Mouse (Mus musculus) midbrain, postnatal 0 days (tissue): ENCODE data around the gene Yeats2. TPM values are rescaled to one million over a fixed set of nuclear protein-coding genes. Genes with fewer than 3 reads are reported as not detected.
"Not testable (repeated sequence)": the region's sequence is repeated elsewhere in the genome, so short reads cannot be mapped to it uniquely, and the experiment has no call there.

ENCODE experiments used
- ATAC-seq: fragments of 200-750 bp; cut with Nextera tagmentation; 2 replicates; pipeline ENCODE4 v1.8.0; 2017; ENCODE audit warnings: moderate number of reproducible peaks, mild to moderate bottlenecking, moderate TSS enrichment, moderate library complexity; ENCODE audit not compliant: low FRiP score
- DNase-seq: peaks from one replicate; pipeline ENCODE4 v3.0.0-alpha.2; 2015; ENCODE audit warnings: low spot score
- H3K27ac ChIP-seq: fragments of 300-500 bp; sonication (generic); 2 replicates; pipeline ENCODE4 v1.5.1; 2014; ENCODE audit warnings: low read depth, mild to moderate bottlenecking, low read length, mixed read lengths
- H3K27me3 ChIP-seq: fragments of 300-500 bp; sonication (generic); 2 replicates; pipeline ENCODE4 v1.6.1; 2014; ENCODE audit warnings: low read length, control low read depth, mixed read lengths; ENCODE audit not compliant: insufficient read depth
- H3K36me3 ChIP-seq: fragments of 300-500 bp; sonication (generic); 2 replicates; pipeline ENCODE4 v1.6.1; 2014; ENCODE audit warnings: low read length, control low read depth, mixed read lengths; ENCODE audit not compliant: insufficient read depth
- H3K4me1 ChIP-seq: fragments of 300-500 bp; sonication (generic); 2 replicates; pipeline ENCODE4 v1.6.1; 2014; ENCODE audit warnings: mild to moderate bottlenecking, control low read depth, antibody characterized with exemption, low read length, mixed read lengths; ENCODE audit not compliant: insufficient read depth
- H3K4me2 ChIP-seq: fragments of 300-500 bp; sonication (generic); 2 replicates; pipeline ENCODE4 v1.6.1; 2014; ENCODE audit warnings: low read depth, mild to moderate bottlenecking, low read length, mixed read lengths; ENCODE audit not compliant: poor library complexity, severe bottlenecking
- H3K4me3 ChIP-seq: fragments of 300-500 bp; sonication (generic); 2 replicates; pipeline ENCODE4 v1.5.1; 2014; ENCODE audit warnings: low read depth, mild to moderate bottlenecking, low read length, moderate library complexity
- H3K9ac ChIP-seq: fragments of 300-500 bp; sonication (generic); replicated peaks from 2 replicates; pipeline ENCODE4 v1.6.1; 2014; ENCODE audit warnings: mild to moderate bottlenecking, low read length, moderate library complexity, mixed read lengths; ENCODE audit not compliant: poor library complexity, severe bottlenecking
- H3K9me3 ChIP-seq: fragments of 300-500 bp; sonication (generic); 2 replicates; pipeline ENCODE4 v1.6.1; 2016; ENCODE audit warnings: low read length, control low read depth
- CTCF ChIP-seq: IDR thresholded peaks from 2 replicates; pipeline ENCODE4 v1.5.1; 2016; ENCODE audit warnings: antibody characterized with exemption, mild to moderate bottlenecking
- WGBS: fragments of 180-500 bp; shearing (Covaris S2); extraction: QIAGEN DNeasy Blood & Tissue Kit; methylation state at CpG from one replicate; pipeline ENCODE4 v1.1.7; 2014; 5-methylcytosine and 5-hydroxymethylcytosine counted together
- polyA plus RNA-seq: library from polyadenylated mRNA; unstranded; fragments of >200 nt; fragmentation: Nextera tagmentation; extraction: Ambion mirVana; gene quantifications from 2 replicates; pipeline ENCODE4 v1.2.1, GENCODE M21; 2015
- total RNA-seq: library from RNA; depleted of rRNA; stranded (reverse); fragments of >200 nt; gene quantifications from 2 replicates; pipeline ENCODE4 v1.2.3, GENCODE M21; 2014

The Yeats2 gene
- total and polyA plus RNA-seq, 2 experiments from 2014 or later = 11.3 to 43.2 TPM

DNA sequence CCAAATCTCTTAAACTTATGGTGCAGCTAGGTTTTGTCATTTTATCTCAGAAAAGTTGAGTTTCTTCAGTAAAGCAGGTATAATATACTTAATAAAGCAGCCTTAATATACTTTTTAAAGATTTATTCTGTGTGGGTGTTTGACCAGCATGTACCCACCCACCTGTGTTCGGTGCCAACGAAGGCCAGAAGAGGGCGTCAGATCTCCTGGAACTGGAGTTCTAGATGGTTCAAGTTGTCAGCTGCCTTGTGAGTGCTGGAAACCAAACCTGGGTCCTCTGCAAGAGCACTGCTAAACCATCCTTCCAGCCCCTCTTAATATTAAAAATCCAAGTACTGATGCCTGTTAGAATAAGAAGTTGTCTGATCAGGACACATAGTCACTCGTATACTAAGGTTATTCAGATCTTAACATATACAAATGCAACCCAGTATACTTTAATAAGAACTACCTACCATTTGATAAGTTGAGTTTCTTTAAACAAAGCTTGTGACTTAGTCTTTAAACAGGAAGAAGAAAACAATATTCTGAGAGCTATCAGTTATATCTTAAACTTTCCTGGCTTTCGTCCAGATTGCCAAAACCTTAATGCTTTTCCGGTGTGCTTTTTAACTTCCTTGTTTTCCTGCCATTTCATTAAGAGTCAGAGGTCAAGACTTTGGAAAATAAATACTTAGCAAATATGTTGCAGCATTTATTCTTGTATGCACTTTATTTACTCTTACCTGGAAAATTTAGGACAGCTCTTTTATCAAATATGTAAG, 41.8 kb upstream of the Yeats2 start:
- H3K36me3 ChIP-seq = no peaks in the 10 kb centered on the region; the same call in 1 of the 2 replicates

DNA sequence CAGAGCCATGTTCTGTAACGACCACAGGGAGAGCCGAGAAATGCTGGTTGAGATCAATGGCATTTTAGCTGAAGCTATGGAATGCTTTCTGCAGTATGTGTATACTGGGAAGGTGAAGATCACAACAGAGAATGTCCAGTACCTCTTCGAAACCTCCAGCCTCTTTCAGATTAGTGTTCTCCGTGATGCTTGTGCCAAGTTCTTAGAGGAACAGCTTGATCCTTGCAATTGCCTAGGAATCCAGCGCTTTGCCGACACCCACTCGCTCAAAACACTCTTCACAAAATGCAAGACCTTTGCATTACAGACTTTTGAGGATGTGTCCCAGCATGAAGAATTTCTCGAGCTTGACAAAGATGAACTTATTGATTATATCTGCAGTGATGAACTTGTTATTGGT, 33.9 kb upstream of the Yeats2 start:
- no peak overlapping the region for H3K4me3 ChIP-seq
- no peaks in the 10 kb centered on the region for H3K27me3 ChIP-seq
- H3K4me1 ChIP-seq = no peaks in the 10 kb centered on the region
- DNase-seq (no peak), ATAC-seq (no peak)
- H3K27ac ChIP-seq = no peak overlapping the region
- H3K9ac ChIP-seq = no peak overlapping the region
- H3K36me3 ChIP-seq = peaks cover 33% of the 10 kb centered on the region
- TF ChIP-seq CTCF = no peak
- 93% methylated on average over 8 of the region's 8 CpGs for WGBS
- no peaks in the 10 kb centered on the region for H3K9me3 ChIP-seq
- no peak overlapping the region for H3K4me2 ChIP-seq

More for the DNA sequence above, 41.8 kb upstream of the Yeats2 start:
- ATAC-seq (no peak), DNase-seq (no peak)
- Histone ChIP-seq H3K27me3 (no peaks in the 10 kb centered on the region), H3K9me3 (no peaks in the 10 kb centered on the region), H3K4me1 (no peaks in the 10 kb centered on the region), H3K27ac (no peak overlapping the region), H3K9ac (no peak overlapping the region), H3K4me3 (peak overlapping the region; percentile 55; the same call in 1 of the 2 replicates), H3K4me2 (peak overlapping the region; percentile 66; the same call in 1 of the 2 replicates)
- WGBS = 94% methylated on average over 6 of the region's 6 CpGs
- TF ChIP-seq CTCF = peak; percentile 35

DNA sequence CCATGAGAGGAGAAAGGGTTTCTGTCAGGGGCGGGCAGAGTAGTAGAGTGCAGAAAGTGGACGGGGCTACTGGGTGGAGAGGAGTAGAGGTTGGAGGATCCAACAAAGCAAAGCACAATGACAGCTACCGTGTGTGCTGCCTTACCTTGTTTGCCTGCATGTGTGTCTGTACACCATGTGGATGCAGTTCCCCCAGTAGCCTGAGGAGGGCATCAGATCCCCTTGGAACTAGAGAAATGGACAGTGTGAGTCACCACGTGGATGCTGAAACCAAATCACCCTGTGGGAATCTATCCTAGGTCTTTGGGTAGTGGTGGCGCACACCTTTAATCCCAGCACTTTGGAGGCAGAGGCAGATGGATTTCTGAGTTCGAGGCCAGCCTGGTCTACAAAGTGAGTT, 31.9 kb upstream of the Yeats2 start:
- ATAC-seq = no peak
- WGBS = 95% methylated on average over 6 of the region's 6 CpGs

DNA sequence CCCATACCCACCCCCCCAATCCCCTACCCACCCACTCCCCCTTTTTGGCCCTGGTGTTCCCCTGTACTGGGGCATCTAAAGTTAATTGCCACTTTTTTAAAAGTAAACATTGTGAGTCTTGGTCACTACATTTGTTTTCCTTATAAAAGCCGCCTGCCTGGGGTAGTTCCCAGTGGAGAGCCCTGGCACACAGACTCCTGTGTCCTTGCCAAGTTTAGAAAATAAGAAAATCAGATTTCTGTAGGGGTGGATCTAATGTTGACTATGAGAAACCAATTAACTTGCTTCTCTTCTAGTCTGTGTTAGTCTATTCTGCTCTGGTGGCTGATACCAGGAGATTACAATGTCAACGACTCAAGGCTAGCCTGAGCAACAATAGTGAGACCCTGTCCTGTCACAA, 28.2 kb upstream of the Yeats2 start:
- WGBS = 74% methylated on average over 2 of the region's 2 CpGs
- DNase-seq = no peak
- Histone ChIP-seq H3K4me2 (no peak overlapping the region), H3K4me1 (no peaks in the 10 kb centered on the region), H3K4me3 (no peak overlapping the region), H3K9me3 (no peaks in the 10 kb centered on the region), H3K9ac (no peak overlapping the region), H3K36me3 (peaks cover 28% of the 10 kb centered on the region), H3K27ac (no peak overlapping the region), H3K27me3 (no peaks in the 10 kb centered on the region)
- TF ChIP-seq CTCF = no peak
- ATAC-seq = no peak

More for the DNA sequence above, 31.9 kb upstream of the Yeats2 start:
- peaks cover 35% of the 10 kb centered on the region for H3K36me3 ChIP-seq
- no peaks in the 10 kb centered on the region for H3K27me3 ChIP-seq
- H3K4me3 ChIP-seq = no peak overlapping the region
- no peaks in the 10 kb centered on the region for H3K9me3 ChIP-seq
- DNase-seq = no peak
- no peak overlapping the region for H3K27ac ChIP-seq
- no peak overlapping the region for H3K4me2 ChIP-seq
- TF ChIP-seq CTCF = peak; percentile 30
- H3K4me1 ChIP-seq = no peaks in the 10 kb centered on the region
- H3K9ac ChIP-seq = no peak overlapping the region

- no peak for ATAC-seq
- no peaks in the 10 kb centered on the region for H3K9me3 ChIP-seq
- no peak overlapping the region for H3K4me3 ChIP-seq
- WGBS = 85% methylated on average over 4 of the region's 4 CpGs
- no peak overlapping the region for H3K27ac ChIP-seq
- H3K36me3 ChIP-seq = peaks cover 14% of the 10 kb centered on the region
- no peaks in the 10 kb centered on the region for H3K4me1 ChIP-seq
- no peak overlapping the region for H3K4me2 ChIP-seq
- H3K27me3 ChIP-seq = no peaks in the 10 kb centered on the region
- no peak for DNase-seq
- H3K9ac ChIP-seq = no peak overlapping the region
- TF ChIP-seq CTCF = no peak
These were observed 24.8 kb upstream of the Yeats2 start for GRCm38 (mm10) chr16:20116069-20116468.

- not testable (repeated sequence) for H3K27me3 ChIP-seq, H3K9ac ChIP-seq, H3K4me1 ChIP-seq, H3K27ac ChIP-seq, H3K9me3 ChIP-seq, H3K4me3 ChIP-seq, H3K4me2 ChIP-seq, DNase-seq
- peak; percentile 38; the same call in 1 of the 2 replicates for ATAC-seq
- H3K36me3 ChIP-seq = peaks cover 13% of the 10 kb centered on the region
- WGBS = 86% methylated on average over 10 of the region's 10 CpGs
These were observed 14.5 kb upstream of the Yeats2 start for GRCm38 (mm10) chr16:20126319-20126883.
